Mouse (Mus musculus) liver, embryonic 14.5 days (tissue): ENCODE results near the gene Spata32. TPM values are rescaled to one million over a fixed set of nuclear protein-coding genes. Genes with fewer than 3 reads are reported as not detected.

ENCODE experiments used
- ATAC-seq: fragments of 200-750 bp; cut with Nextera tagmentation; 2 replicates; pipeline ENCODE4 v1.8.0; 2017; ENCODE audit warnings: moderate number of reproducible peaks, mild to moderate bottlenecking, moderate library complexity; ENCODE audit not compliant: insufficient read depth
- DNase-seq, 3 experiments: peaks; one replicate each; pipeline ENCODE4 v3.0.0-alpha.2; 2012 to 2013; ENCODE audit warnings: low read depth in 3 of 3, low spot score in 3 of 3
- H3K27ac ChIP-seq: fragments of 300-500 bp; sonication (generic); 2 replicates; pipeline ENCODE4 v1.5.1; 2014; ENCODE audit warnings: moderate library complexity, mild to moderate bottlenecking, control low read depth, inconsistent platforms
- H3K27me3 ChIP-seq: fragments of 300-500 bp; sonication (generic); 2 replicates; pipeline ENCODE4 v1.6.1; 2014; ENCODE audit warnings: mild to moderate bottlenecking, low read length, moderate library complexity; ENCODE audit not compliant: control insufficient read depth, insufficient read depth
- H3K36me3 ChIP-seq: fragments of 300-500 bp; sonication (generic); replicated peaks from 2 replicates; pipeline ENCODE4 v1.6.1; 2014; ENCODE audit warnings: low read depth; ENCODE audit not compliant: control insufficient read depth, insufficient read depth
- H3K4me1 ChIP-seq, 2 experiments: fragments of 200-500 bp in 1 of 2; fragments of 300-500 bp in 1 of 2; sonication (generic) in 1 of 2; replicated peaks; 2 replicates each; pipeline ENCODE4 v1.6.1; 2012 to 2014; ENCODE audit warnings: antibody characterized with exemption in 1 of 2, inconsistent platforms in 1 of 2, low read length in 1 of 2; ENCODE audit not compliant: control insufficient read depth in 2 of 2, insufficient read depth in 2 of 2
- H3K4me2 ChIP-seq: fragments of 300-500 bp; sonication (generic); 2 replicates; pipeline ENCODE4 v1.6.1; 2014; ENCODE audit warnings: low read depth, mild to moderate bottlenecking, control low read depth, moderate library complexity
- H3K4me3 ChIP-seq, 2 experiments: fragments of 200-500 bp in 1 of 2; fragments of 300-500 bp in 1 of 2; sonication (generic) in 1 of 2; 2 replicates each; pipeline ENCODE4 v1.5.1; 2012 to 2014; ENCODE audit warnings: low read depth in 2 of 2, low read length in 2 of 2, mild to moderate bottlenecking in 2 of 2, control low read depth in 1 of 2, inconsistent platforms in 1 of 2, moderate library complexity in 1 of 2; ENCODE audit not compliant: insufficient read depth in 1 of 2
- H3K9ac ChIP-seq: fragments of 300-500 bp; sonication (generic); replicated peaks from 2 replicates; pipeline ENCODE4 v1.6.1; 2014; ENCODE audit warnings: mild to moderate bottlenecking, control low read depth, moderate library complexity
- H3K9me3 ChIP-seq: fragments of 300-500 bp; sonication (generic); 2 replicates; pipeline ENCODE4 v1.6.1; 2016; ENCODE audit warnings: low read length, mixed read lengths; ENCODE audit not compliant: control insufficient read depth
- CTCF ChIP-seq: IDR thresholded peaks from 2 replicates; pipeline ENCODE4 v1.5.1; 2016; ENCODE audit warnings: antibody characterized with exemption, low read depth, control low read depth
- EP300 ChIP-seq: IDR thresholded peaks from 2 replicates; pipeline ENCODE4 v1.6.1; 2016; ENCODE audit warnings: antibody characterized with exemption, low read depth
- WGBS: fragments of 180-500 bp; shearing (Covaris S2); extraction: QIAGEN DNeasy Blood & Tissue Kit; methylation state at CpG from one replicate; pipeline ENCODE4 v1.1.7; 2014; ENCODE audit not compliant: insufficient replicate concordance; 5-methylcytosine and 5-hydroxymethylcytosine counted together
- polyA plus RNA-seq, 2 experiments: library from polyadenylated mRNA; depleted of rRNA in 1 of 2; stranded (reverse) in 1 of 2; unstranded in 1 of 2; fragments of >200 nt; fragmentation: Nextera tagmentation in 1 of 2; extraction: Ambion mirVana in 1 of 2; gene quantifications; 2 replicates each; pipeline versions ENCODE4 v1.2.1 to v1.2.3; 2012 to 2014

Gene Spata32
- polyA plus RNA-seq, 2 experiments: not detected

- Histone ChIP-seq H3K9me3 (no peaks in the 10 kb centered on the region), H3K9ac (no peak within 1 kb of the TSS; the same call in 1 of the 2 replicates), H3K4me2 (peak within 1 kb of the TSS; percentile 47), H3K27me3 (peaks cover 26% of the 10 kb centered on the region), H3K4me3 (peak within 1 kb of the TSS; percentile 38 to 40), H3K4me1 (peaks cover 0 to 9% of the 10 kb centered on the region in 2 experiments; a peak in 2 of 4 replicates), H3K36me3 (no peaks in the 10 kb centered on the region), H3K27ac (no peak within 1 kb of the TSS)
- no peak for ATAC-seq
- WGBS: 1% methylated on average over 59 of the region's 84 CpGs
- TF ChIP-seq CTCF (no peak), EP300 (no peak)
- no peak for DNase-seq
These were observed 47.5 kb downstream of the Spata32 start, which contains the start of gene Fmnl1 for GRCm38 (mm10) chr11:103170494-103171285. Gene Fmnl1, plus strand, starts transcription at chr11:103171107.

- peaks cover 0 to 7% of the 10 kb centered on the region in 2 experiments; a peak in 2 of 4 replicates for H3K4me1 ChIP-seq
- no peaks in the 10 kb centered on the region for H3K36me3 ChIP-seq
- no peaks in the 10 kb centered on the region for H3K9me3 ChIP-seq
- no peak overlapping the region for H3K4me3 ChIP-seq
- DNase-seq: no peak
- no peak overlapping the region for H3K9ac ChIP-seq
- WGBS: 37% methylated on average over 3 of the region's 3 CpGs
- H3K27ac ChIP-seq: no peak overlapping the region
- H3K27me3 ChIP-seq: peaks cover 26% of the 10 kb centered on the region
- H3K4me2 ChIP-seq: peak overlapping the region; percentile 47; the same call in 1 of the 2 replicates
- TF ChIP-seq EP300: no peak
- no peak for TF ChIP-seq CTCF
- no peak for ATAC-seq
These were observed 48.1 kb downstream of the Spata32 start for GRCm38 (mm10) chr11:103170111-103170493.

GRCm38 (mm10) chr11:103169664-103170063 is 48.6 kb downstream of the Spata32 start:
- no peaks in the 10 kb centered on the region for H3K36me3 ChIP-seq
- ATAC-seq: no peak
- H3K27me3 ChIP-seq: peaks cover 26% of the 10 kb centered on the region
- DNase-seq: no peak
- TF ChIP-seq CTCF (no peak), EP300 (no peak)
- H3K27ac ChIP-seq: no peak overlapping the region
- 62% methylated on average over 5 of the region's 5 CpGs for WGBS
- H3K4me2 ChIP-seq: no peak overlapping the region
- no peak overlapping the region for H3K9ac ChIP-seq
- H3K9me3 ChIP-seq: no peaks in the 10 kb centered on the region
- peaks cover 0 to 6% of the 10 kb centered on the region in 2 experiments; a peak in 2 of 4 replicates for H3K4me1 ChIP-seq
- no peak overlapping the region for H3K4me3 ChIP-seq

- H3K27me3 ChIP-seq: peaks cover 26% of the 10 kb centered on the region
- no peak overlapping the region for H3K27ac ChIP-seq
- peak in 1 of 3 experiments; percentile 40 for DNase-seq
- H3K4me2 ChIP-seq: no peak overlapping the region
- ATAC-seq: no peak
- H3K9ac ChIP-seq: no peak overlapping the region
- no peaks in the 10 kb centered on the region for H3K9me3 ChIP-seq
- TF ChIP-seq CTCF (peak; percentile 92), EP300 (no peak)
- H3K4me3 ChIP-seq: no peak overlapping the region
- WGBS: 21% methylated on average over 9 of the region's 9 CpGs
- H3K4me1 ChIP-seq: peaks cover 0 to 5% of the 10 kb centered on the region in 2 experiments; a peak in 2 of 4 replicates
- H3K36me3 ChIP-seq: no peaks in the 10 kb centered on the region
These were observed 49.4 kb downstream of the Spata32 start for GRCm38 (mm10) chr11:103168690-103169390.

GRCm38 (mm10) chr11:103164391-103164790 is 53.8 kb downstream of the Spata32 start:
- ATAC-seq (no peak), DNase-seq (no peak)
- H3K36me3 ChIP-seq: no peaks in the 10 kb centered on the region
- TF ChIP-seq EP300: no peak
- no peak for TF ChIP-seq CTCF
- 11% methylated on average over 10 of the region's 10 CpGs for WGBS
- peak overlapping the region; percentile 7 for H3K4me2 ChIP-seq
- H3K9ac ChIP-seq: no peak overlapping the region
- H3K4me3 ChIP-seq: no peak overlapping the region
- no peak overlapping the region for H3K27ac ChIP-seq
- no peaks in the 10 kb centered on the region for H3K9me3 ChIP-seq
- H3K27me3 ChIP-seq: peaks cover 1% of the 10 kb centered on the region
- H3K4me1 ChIP-seq: peaks cover 0 to 5% of the 10 kb centered on the region in 2 experiments; a peak in 2 of 4 replicates
